Mouse (Mus musculus) MEL (cell line): ENCODE results near the gene Usp50. TPM values are rescaled to one million over a fixed set of nuclear protein-coding genes. Genes with fewer than 3 reads are reported as not detected.

Experiments used
- DNase-seq: peaks from one replicate; pipeline ENCODE4 v3.0.0; 2011; ENCODE audit warnings: low read depth, low spot score
- H3K27ac ChIP-seq: 2 replicates; pipeline ENCODE4 v1.5.1; 2012; ENCODE audit warnings: low read depth, mild to moderate bottlenecking, control low read depth, low read length, moderate library complexity; ENCODE audit not compliant: control insufficient read depth
- H3K27me3 ChIP-seq, 2 experiments: fragments of 150-350 bp in 1 of 2; sonication (generic) in 1 of 2; 2 replicates each; pipeline ENCODE4 v1.6.1; 2012; ENCODE audit warnings: low read length in 2 of 2, mild to moderate bottlenecking in 2 of 2, improper control_type of control experiment in 1 of 2, moderate library complexity in 1 of 2; ENCODE audit not compliant: insufficient read depth in 2 of 2, control insufficient read depth in 1 of 2
- H3K36me3 ChIP-seq, 2 experiments: 2 replicates each; pipeline ENCODE4 v1.6.1; 2012 to 2014; ENCODE audit warnings: low read length in 2 of 2, improper control_type of control experiment in 1 of 2, inconsistent platforms in 1 of 2, mild to moderate bottlenecking in 1 of 2; ENCODE audit not compliant: insufficient read depth in 2 of 2, control insufficient read depth in 1 of 2
- H3K4me1 ChIP-seq, 2 experiments: fragments of 150-350 bp in 1 of 2; sonication (generic) in 1 of 2; 2 replicates each; pipeline ENCODE4 v1.6.1; 2012; ENCODE audit warnings: low read length in 2 of 2, improper control_type of control experiment in 1 of 2, mild to moderate bottlenecking in 1 of 2; ENCODE audit not compliant: insufficient read depth in 2 of 2, control insufficient read depth in 1 of 2
- H3K4me3 ChIP-seq, 2 experiments: fragments of 150-350 bp in 1 of 2; sonication (generic) in 1 of 2; 2 replicates each; pipeline ENCODE4 v1.5.1; 2012; ENCODE audit warnings: low read depth in 2 of 2, low read length in 2 of 2, mild to moderate bottlenecking in 2 of 2, moderate library complexity in 2 of 2, control low read depth in 1 of 2, improper control_type of control experiment in 1 of 2; ENCODE audit not compliant: control insufficient read depth in 1 of 2, insufficient read depth in 1 of 2
- H3K79me2 ChIP-seq: 2 replicates; pipeline ENCODE4 v1.6.1; 2012; ENCODE audit warnings: mild to moderate bottlenecking, low read length, moderate library complexity; ENCODE audit not compliant: control insufficient read depth, poor library complexity, insufficient read depth
- H3K9ac ChIP-seq: 2 replicates; pipeline ENCODE4 v1.6.1; 2012; ENCODE audit warnings: low read depth, mild to moderate bottlenecking, control low read depth, low read length, moderate library complexity; ENCODE audit not compliant: control insufficient read depth, poor library complexity, severe bottlenecking
- H3K9me3 ChIP-seq: fragments of 150-350 bp; sonication (generic); replicated peaks from 2 replicates; pipeline ENCODE4 v1.6.1; 2012; ENCODE audit warnings: mild to moderate bottlenecking, low read length, improper control_type of control experiment, moderate library complexity; ENCODE audit not compliant: insufficient read depth
- BHLHE40 ChIP-seq: IDR thresholded peaks from 2 replicates; pipeline ENCODE4 v1.6.1; 2012; ENCODE audit warnings: low read depth, mild to moderate bottlenecking, inconsistent platforms, low read length, improper control_type of control experiment, borderline replicate concordance
- CTCF ChIP-seq, 3 experiments: IDR thresholded peaks in 2 of 3; conservative IDR thresholded peaks in 1 of 3; 2 replicates each; pipeline ENCODE4 v1.5.1; 2011 to 2012; ENCODE audit warnings: low read length in 3 of 3, low read depth in 2 of 3, mild to moderate bottlenecking in 2 of 3, improper control_type of control experiment in 1 of 3, inconsistent platforms in 1 of 3, mixed read lengths in 1 of 3, moderate library complexity in 1 of 3; ENCODE audit not compliant: control insufficient read depth in 1 of 3, insufficient read depth in 1 of 3, poor library complexity in 1 of 3, severe bottlenecking in 1 of 3
- ELF1 ChIP-seq: IDR thresholded peaks from 2 replicates; pipeline ENCODE4 v1.6.1; 2014; ENCODE audit warnings: low read depth, mild to moderate bottlenecking, inconsistent platforms, low read length, improper control_type of control experiment, moderate library complexity
- EP300 ChIP-seq, 2 experiments: IDR thresholded peaks; 2 replicates each; pipeline ENCODE4 v1.6.1; 2011; ENCODE audit warnings: improper control_type of control experiment in 2 of 2, low read length in 2 of 2, low read depth in 1 of 2, mild to moderate bottlenecking in 1 of 2
- ETS1 ChIP-seq: IDR thresholded peaks from 2 replicates; pipeline ENCODE4 v1.6.1; 2012; ENCODE audit warnings: low read depth, mild to moderate bottlenecking, inconsistent platforms, low read length, improper control_type of control experiment, moderate library complexity
- GATA1 ChIP-seq: IDR thresholded peaks from 2 replicates; pipeline ENCODE4 v1.6.1; 2011; ENCODE audit warnings: low read depth, low read length, improper control_type of control experiment
- HCFC1 ChIP-seq: IDR thresholded peaks from 2 replicates; pipeline ENCODE4 v1.6.1; 2012; ENCODE audit warnings: low read depth, mild to moderate bottlenecking, inconsistent platforms, low read length, improper control_type of control experiment, moderate library complexity
- MAFK ChIP-seq: IDR thresholded peaks from 2 replicates; pipeline ENCODE4 v1.6.1; 2011; ENCODE audit warnings: low read depth, mild to moderate bottlenecking, low read length, improper control_type of control experiment, borderline replicate concordance
- MAX ChIP-seq: IDR thresholded peaks from 2 replicates; pipeline ENCODE4 v1.6.1; 2011; ENCODE audit warnings: low read length, improper control_type of control experiment
- MAZ ChIP-seq: IDR thresholded peaks from 2 replicates; pipeline ENCODE4 v1.6.1; 2012; ENCODE audit warnings: low read depth, mild to moderate bottlenecking, inconsistent platforms, low read length, improper control_type of control experiment
- MEF2A ChIP-seq: IDR thresholded peaks from 2 replicates; pipeline ENCODE4 v1.6.1; 2014; ENCODE audit warnings: low read depth, mild to moderate bottlenecking, inconsistent platforms, low read length, improper control_type of control experiment; ENCODE audit not compliant: poor library complexity, insufficient replicate concordance, severe bottlenecking; ENCODE audit errors: extremely low read depth
- MXI1 ChIP-seq: IDR thresholded peaks from 2 replicates; pipeline ENCODE4 v1.6.1; 2011; ENCODE audit warnings: mild to moderate bottlenecking, low read depth, low read length, improper control_type of control experiment
- MYC ChIP-seq: IDR thresholded peaks from 2 replicates; pipeline ENCODE4 v1.6.1; 2011; ENCODE audit warnings: low read depth, mild to moderate bottlenecking, low read length, improper control_type of control experiment, moderate library complexity
- NELFE ChIP-seq: IDR thresholded peaks from 2 replicates; pipeline ENCODE4 v1.6.1; 2011; ENCODE audit warnings: low read depth, low read length, improper control_type of control experiment
- POLR2A ChIP-seq, 2 experiments: IDR thresholded peaks; 2 replicates each; pipeline ENCODE4 v1.6.1; 2011 to 2012; ENCODE audit warnings: low read length in 2 of 2, mild to moderate bottlenecking in 2 of 2, control low read depth in 1 of 2, improper control_type of control experiment in 1 of 2, low read depth in 1 of 2, moderate library complexity in 1 of 2; ENCODE audit not compliant: control insufficient read depth in 1 of 2, insufficient read depth in 1 of 2, poor library complexity in 1 of 2
- POLR2AphosphoS2 ChIP-seq: IDR thresholded peaks from 2 replicates; pipeline ENCODE4 v1.6.1; 2011; ENCODE audit warnings: low read length, improper control_type of control experiment
- POLR2AphosphoS5 ChIP-seq: IDR thresholded peaks from 2 replicates; pipeline ENCODE4 v1.6.1; 2012; ENCODE audit warnings: low read depth, borderline replicate concordance, mild to moderate bottlenecking, inconsistent platforms, low read length, moderate library complexity, mixed read lengths
- RAD21 ChIP-seq: IDR thresholded peaks from 2 replicates; pipeline ENCODE4 v1.6.1; 2011; ENCODE audit warnings: mild to moderate bottlenecking, low read depth, low read length, improper control_type of control experiment
- RCOR1 ChIP-seq: IDR thresholded peaks from 2 replicates; pipeline ENCODE4 v1.6.1; 2012; ENCODE audit warnings: low read depth, mild to moderate bottlenecking, inconsistent platforms, low read length, improper control_type of control experiment
- SIN3A ChIP-seq: IDR thresholded peaks from 2 replicates; pipeline ENCODE4 v1.6.1; 2012; ENCODE audit warnings: low read length, improper control_type of control experiment, inconsistent platforms
- SMC3 ChIP-seq: IDR thresholded peaks from 2 replicates; pipeline ENCODE4 v1.6.1; 2011; ENCODE audit warnings: low read depth, low read length, improper control_type of control experiment
- TAL1 ChIP-seq: IDR thresholded peaks from 2 replicates; pipeline ENCODE4 v1.6.1; 2012; ENCODE audit warnings: mild to moderate bottlenecking, inconsistent platforms, low read length, moderate library complexity, mixed read lengths
- TBP ChIP-seq: IDR thresholded peaks from 2 replicates; pipeline ENCODE4 v1.8.0; 2011; ENCODE audit warnings: low read depth, low read length, improper control_type of control experiment
- TCF12 ChIP-seq: IDR thresholded peaks from 2 replicates; pipeline ENCODE4 v1.6.1; 2014; ENCODE audit warnings: low read depth, mild to moderate bottlenecking, inconsistent platforms, low read length, improper control_type of control experiment, moderate library complexity
- USF1 ChIP-seq: IDR thresholded peaks from 2 replicates; pipeline ENCODE4 v1.6.1; 2014; ENCODE audit warnings: low read depth, mild to moderate bottlenecking, inconsistent platforms, low read length, improper control_type of control experiment, moderate library complexity
- USF2 ChIP-seq, 2 experiments: IDR thresholded peaks; 2 replicates each; pipeline ENCODE4 v1.6.1; 2011 to 2012; ENCODE audit warnings: improper control_type of control experiment in 2 of 2, low read length in 2 of 2, borderline replicate concordance in 1 of 2, inconsistent platforms in 1 of 2, low read depth in 1 of 2, mild to moderate bottlenecking in 1 of 2; ENCODE audit not compliant: insufficient read depth in 1 of 2
- ZMIZ1 ChIP-seq: IDR thresholded peaks from 2 replicates; pipeline ENCODE4 v1.6.1; 2012; ENCODE audit warnings: low read depth, mild to moderate bottlenecking, inconsistent platforms, low read length, improper control_type of control experiment, moderate library complexity
- ZNF384 ChIP-seq: IDR thresholded peaks from 2 replicates; pipeline ENCODE4 v1.6.1; 2012; ENCODE audit warnings: low read depth, mild to moderate bottlenecking, inconsistent platforms, low read length, improper control_type of control experiment
- polyA plus RNA-seq, 2 experiments: library from polyadenylated mRNA; stranded (reverse) in 1 of 2; unstranded in 1 of 2; fragments of >175 nt in 1 of 2; fragments of >200 nt in 1 of 2; gene quantifications; 2 replicates each; pipeline versions ENCODE4 v1.2.1 to v1.2.4; 2012; ENCODE audit warnings: low replicate concordance in 2 of 2, low read depth in 1 of 2; ENCODE audit not compliant: insufficient read length in 2 of 2, insufficient read depth in 1 of 2, missing spikeins in 1 of 2
- total RNA-seq: library from RNA; depleted of rRNA; stranded (reverse); fragments of 300-350 nt; gene quantifications from 2 replicates; pipeline ENCODE4 v1.2.3, GENCODE M21; 2012

Usp50 gene
- total and polyA plus RNA-seq, 3 experiments: 0.28 to 1.0 TPM; not detected in 1

DNA sequence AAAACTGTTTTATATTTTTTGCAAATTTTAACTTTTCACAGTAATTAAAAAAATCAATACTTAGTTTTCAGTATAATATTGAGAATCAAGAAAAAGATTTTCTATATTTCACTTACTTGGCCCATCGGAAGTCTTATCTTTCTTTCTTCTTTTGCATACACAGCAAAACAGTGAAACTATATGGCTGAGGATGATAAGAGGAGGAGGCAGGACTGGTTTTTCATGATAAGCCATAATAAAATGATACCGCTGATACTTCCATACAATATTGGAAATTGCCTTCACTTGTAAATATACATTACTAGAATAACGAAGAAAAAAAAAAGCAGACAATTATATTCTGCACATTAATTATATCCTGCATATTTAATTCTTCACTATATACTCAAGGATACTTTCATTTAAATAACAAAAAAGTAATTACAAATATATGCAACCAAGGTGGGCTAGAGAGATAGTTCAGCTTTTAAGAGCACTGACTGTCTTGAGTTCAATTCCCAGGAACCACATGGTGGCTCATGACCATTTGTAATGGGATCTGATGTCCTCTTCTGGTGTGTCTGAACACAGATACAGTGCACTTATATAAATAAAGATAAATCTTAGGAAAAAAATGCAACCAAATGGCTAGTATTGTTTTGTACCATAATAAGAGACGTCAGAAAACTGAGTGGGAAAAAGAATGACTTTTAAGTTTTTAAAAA is 33.5 kb upstream of the Usp50 start:
- peaks cover 23 to 29% of the 10 kb centered on the region in 2 experiments for H3K36me3 ChIP-seq
- H3K27ac ChIP-seq: no peak overlapping the region
- H3K4me1 ChIP-seq: peaks cover 6 to 24% of the 10 kb centered on the region in 2 experiments
- TF ChIP-seq MXI1 (no peak), SMC3 (no peak), GATA1 (peak; percentile 92), CTCF (IDR thresholded peaks at IDR 0.05 in 2 of 3, conservative IDR thresholded peaks at IDR 0.05 in 1 of 3; ENCODE audit: control insufficient read depth in 1 of 3, insufficient read depth in 1 of 3, low read depth in 2 of 3, low read length in 3 of 3, poor library complexity in 1 of 3, severe bottlenecking in 1 of 3) (no peak), ELF1 (no peak), SIN3A (peak; percentile 26; the same call in 1 of the 2 replicates), NELFE (no peak), EP300 (IDR thresholded peaks at IDR 0.05; ENCODE audit: low read depth in 1 of 2, low read length in 2 of 2) (peak; percentile 82 to 91), USF1 (no peak), ZNF384 (0 out of 2 replicates have a peak, but pooled peaks have one; percentile 44), RAD21 (no peak), MAFK (peak; percentile 96), MEF2A (peak; percentile 72; the same call in 1 of the 2 replicates), ZMIZ1 (no peak), POLR2AphosphoS5 (no peak), TBP (no peak), MAX (no peak), MAZ (no peak), ETS1 (peak; percentile 83), POLR2A (IDR thresholded peaks at IDR 0.05; ENCODE audit: control insufficient read depth in 1 of 2, insufficient read depth in 1 of 2, low read depth in 1 of 2, low read length in 2 of 2, poor library complexity in 1 of 2) (no peak), TCF12 (peak; percentile 95), BHLHE40 (no peak), RCOR1 (peak; percentile 84), MYC (no peak), POLR2AphosphoS2 (no peak), HCFC1 (no peak), TAL1 (peak; percentile 67), USF2 (IDR thresholded peaks at IDR 0.05; ENCODE audit: borderline replicate concordance in 1 of 2, insufficient read depth in 1 of 2, low read depth in 1 of 2, low read length in 2 of 2) (no peak)
- no peaks in the 10 kb centered on the region for H3K79me2 ChIP-seq
- no peaks in the 10 kb centered on the region for H3K27me3 ChIP-seq
- DNase-seq: peak; percentile 32
- no peak overlapping the region for H3K9ac ChIP-seq
- H3K4me3 ChIP-seq: no peak overlapping the region
- no peaks in the 10 kb centered on the region for H3K9me3 ChIP-seq
